Mouse (Mus musculus) G1E-ER4 (cell line): ENCODE data around the gene Pacs1. TPM values are rescaled to one million over a fixed set of nuclear protein-coding genes. Genes with fewer than 3 reads are reported as not detected.

Experiments
- GATA1 ChIP-seq: IDR thresholded peaks from one replicate; pipeline ENCODE4 v1.8.0; 2012; ENCODE audit warnings: low read length, inconsistent platforms
- polyA plus RNA-seq: library from polyadenylated mRNA; stranded (reverse); fragments of >175 nt; gene quantifications from 2 replicates; pipeline ENCODE4 v1.2.3, GENCODE M21; 2012

Pacs1 gene
- 47.4 and 54.1 TPM in 2 replicates for polyA plus RNA-seq

GRCm38 (mm10) chr19:5272801-5273733, at the start of gene Pacs1:
TSS of gene Pacs1 (minus strand) at chr19:5273119.
- TF ChIP-seq GATA1: no peak

GRCm38 (mm10) chr19:5313189-5313588, 40.3 kb upstream of the Pacs1 start:
- TF ChIP-seq GATA1: no peak

- TF ChIP-seq GATA1: no peak
These were observed 36.1 kb upstream of the Pacs1 start for GRCm38 (mm10) chr19:5309025-5309424.

- no peak for TF ChIP-seq GATA1
These were observed 34.2 kb upstream of the Pacs1 start for GRCm38 (mm10) chr19:5306968-5307734.

- no peak for TF ChIP-seq GATA1
These were observed 33.4 kb upstream of the Pacs1 start for GRCm38 (mm10) chr19:5306279-5306678.

GRCm38 (mm10) chr19:5302455-5302854, 29.5 kb upstream of the Pacs1 start:
- TF ChIP-seq GATA1: no peak

GRCm38 (mm10) chr19:5300588-5300987, 27.7 kb upstream of the Pacs1 start:
- TF ChIP-seq GATA1: no peak

GRCm38 (mm10) chr19:5297903-5298800, 25.2 kb upstream of the Pacs1 start, which contains the start of gene Gal3st3:
TSS of gene Gal3st3 (plus strand) at chr19:5298331.
- TF ChIP-seq GATA1: no peak

GRCm38 (mm10) chr19:5296630-5297029, 23.7 kb upstream of the Pacs1 start:
- TF ChIP-seq GATA1: no peak

- TF ChIP-seq GATA1: no peak
These were observed 22.8 kb upstream of the Pacs1 start for GRCm38 (mm10) chr19:5295736-5296075.

- no peak for TF ChIP-seq GATA1
These were observed 22.2 kb upstream of the Pacs1 start, which contains the start of gene Sf3b2 for GRCm38 (mm10) chr19:5294972-5295735. TSS of gene Sf3b2 (minus strand) at chr19:5295455.

- no peak for TF ChIP-seq GATA1
These were observed 5.5 kb upstream of the Pacs1 start for GRCm38 (mm10) chr19:5278381-5278780.

- no peak for TF ChIP-seq GATA1
These were observed 4.2 kb upstream of the Pacs1 start for GRCm38 (mm10) chr19:5277140-5277539.

- no peak for TF ChIP-seq GATA1
These were observed 3.6 kb upstream of the Pacs1 start for GRCm38 (mm10) chr19:5276531-5276930.

GRCm38 (mm10) chr19:5275736-5276135, 2.8 kb upstream of the Pacs1 start:
- TF ChIP-seq GATA1: no peak

- TF ChIP-seq GATA1: no peak
These were observed 1.7 kb upstream of the Pacs1 start for GRCm38 (mm10) chr19:5274641-5275040.
